Mouse (Mus musculus) CD4-positive, CD25-positive, alpha-beta regulatory T cell (primary cell): Measurements from ENCODE around the gene Mfn1. TPM values are rescaled to one million over a fixed set of nuclear protein-coding genes. Genes with fewer than 3 reads are reported as not detected.

Experiments
- polyA plus RNA-seq: library from polyadenylated mRNA; unstranded; fragments of 100-300 nt; shearing (Covaris generic); gene quantifications from one replicate; pipeline ENCODE4 v1.2.1, GENCODE M21; 2017

The Mfn1 gene
- 19.9 TPM for polyA plus RNA-seq

DNA sequence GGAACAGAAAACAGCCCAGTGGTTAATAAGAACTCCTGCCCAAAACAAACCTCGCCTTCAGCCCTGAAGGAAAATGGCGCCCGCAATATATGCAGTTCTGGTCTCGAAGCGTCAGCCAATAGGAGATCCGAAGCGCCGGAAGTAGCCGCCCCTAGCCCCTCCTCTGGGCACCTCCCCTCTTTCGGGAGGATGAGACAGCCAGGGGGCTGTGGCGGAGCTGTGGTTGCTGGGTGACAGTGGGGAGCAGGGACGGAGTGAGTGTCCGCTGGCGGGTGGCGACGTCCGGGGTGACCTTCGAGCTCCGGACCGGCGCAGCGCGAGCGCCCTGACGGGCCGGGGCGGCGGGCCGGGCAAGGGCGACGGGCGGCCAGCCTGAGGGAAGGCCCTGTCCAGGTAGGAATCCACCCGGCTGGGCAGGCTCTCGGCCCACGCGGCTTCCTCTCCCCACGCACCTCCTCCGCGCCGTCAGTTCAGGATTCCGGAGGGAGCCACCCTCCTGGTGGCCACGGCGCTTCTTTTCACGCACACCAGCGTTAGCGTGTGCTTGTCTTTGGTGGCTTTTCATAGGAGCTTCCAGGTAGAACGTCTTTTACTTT, at the start of gene Mfn1:
Gene Mfn1, plus strand, starts transcription at position 163 of the 596 bp plus-strand sequence.

DNA sequence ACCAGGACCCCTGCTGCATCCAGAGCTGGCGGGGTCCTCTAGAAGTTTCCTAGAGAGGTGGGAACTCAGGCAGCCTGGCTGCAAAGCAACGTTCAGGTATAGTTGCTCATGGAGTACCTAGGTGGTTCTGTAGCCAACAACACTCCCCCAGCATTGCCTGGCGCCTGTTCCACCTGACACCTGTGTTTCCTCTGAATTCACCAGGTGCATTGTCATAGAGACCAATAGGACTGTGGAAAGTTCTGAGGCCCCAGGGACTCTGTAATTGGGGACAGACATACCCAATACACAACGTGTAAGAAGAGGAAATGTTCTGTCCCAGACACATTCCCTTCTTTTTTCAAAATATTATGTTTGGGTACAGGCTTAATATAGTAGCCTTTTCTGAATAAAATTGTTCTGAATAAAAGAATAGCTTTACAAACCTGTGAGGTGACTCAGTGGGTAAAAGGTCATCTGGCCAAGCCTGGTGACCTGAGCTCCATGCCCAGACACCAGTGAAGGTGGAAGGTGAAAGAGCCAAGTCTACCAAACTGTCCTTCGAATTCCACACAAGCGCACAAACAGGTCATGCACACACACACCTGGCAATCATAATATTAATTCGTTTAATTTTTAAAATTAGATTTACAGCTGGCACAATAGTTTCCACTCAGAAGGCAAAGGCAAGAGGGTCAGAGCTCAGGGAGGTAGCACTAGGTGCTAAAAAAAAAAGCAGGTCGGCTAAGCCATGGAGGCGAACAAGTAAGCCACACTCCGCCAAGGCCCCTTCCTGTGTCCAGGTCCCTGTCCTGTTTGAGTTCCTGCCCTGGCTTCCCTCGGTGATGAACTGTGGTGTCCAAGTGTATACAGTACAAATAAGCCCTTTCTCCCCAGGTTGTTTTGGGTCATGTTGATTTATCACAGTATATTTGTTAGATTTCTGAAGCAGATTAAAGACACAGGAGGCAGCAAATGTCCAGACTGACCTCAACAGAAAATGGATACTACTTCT, 36.9 kb upstream of the Mfn1 start, which contains the start of gene Kcnmb3:
Gene Kcnmb3, minus strand, starts transcription at position 135 of the 994 bp plus-strand sequence.

DNA sequence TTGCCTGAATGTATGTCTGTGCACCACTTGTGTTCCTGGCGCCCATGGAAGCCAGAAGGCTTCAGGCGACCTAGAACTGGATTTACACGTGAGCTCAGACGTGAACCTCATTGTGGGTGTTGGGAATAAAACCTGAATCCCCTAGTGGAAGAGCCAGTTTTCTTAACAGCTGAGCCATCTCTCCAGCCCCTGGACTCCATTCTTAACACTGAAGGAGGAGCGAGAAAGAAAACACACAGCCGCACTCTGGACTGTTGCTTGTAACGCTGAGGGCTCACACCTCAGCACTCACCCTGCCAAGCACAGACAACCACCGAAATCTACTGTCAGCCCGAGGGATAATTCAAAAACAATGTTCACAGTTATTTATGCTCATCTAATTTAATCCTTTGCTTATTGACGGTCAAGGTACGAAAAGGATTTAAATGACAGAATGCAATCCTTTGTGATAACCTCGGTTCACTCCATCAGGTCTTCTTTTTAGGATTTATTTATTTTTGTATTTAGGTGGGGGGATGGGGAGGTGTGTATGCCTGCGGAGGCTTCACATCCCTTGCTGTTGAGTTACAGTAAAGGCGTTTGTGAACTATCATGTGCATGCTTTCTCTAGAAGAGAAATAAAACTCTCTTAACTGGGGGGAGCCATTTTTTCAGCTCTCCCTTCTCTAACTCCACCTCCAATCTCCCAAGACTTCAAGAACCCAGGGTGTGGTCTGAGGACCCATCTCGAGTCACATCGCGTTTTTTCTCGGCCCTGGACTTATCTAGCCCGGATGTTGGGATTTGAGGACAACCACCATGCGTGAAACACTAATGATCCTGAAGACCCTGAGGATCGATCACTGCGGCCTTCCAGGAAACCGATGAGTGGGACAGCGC, 19.5 kb upstream of the Mfn1 start, which contains the start of gene Zfp639:
Gene Zfp639, plus strand, starts transcription at position 764 of the 879 bp plus-strand sequence.

DNA sequence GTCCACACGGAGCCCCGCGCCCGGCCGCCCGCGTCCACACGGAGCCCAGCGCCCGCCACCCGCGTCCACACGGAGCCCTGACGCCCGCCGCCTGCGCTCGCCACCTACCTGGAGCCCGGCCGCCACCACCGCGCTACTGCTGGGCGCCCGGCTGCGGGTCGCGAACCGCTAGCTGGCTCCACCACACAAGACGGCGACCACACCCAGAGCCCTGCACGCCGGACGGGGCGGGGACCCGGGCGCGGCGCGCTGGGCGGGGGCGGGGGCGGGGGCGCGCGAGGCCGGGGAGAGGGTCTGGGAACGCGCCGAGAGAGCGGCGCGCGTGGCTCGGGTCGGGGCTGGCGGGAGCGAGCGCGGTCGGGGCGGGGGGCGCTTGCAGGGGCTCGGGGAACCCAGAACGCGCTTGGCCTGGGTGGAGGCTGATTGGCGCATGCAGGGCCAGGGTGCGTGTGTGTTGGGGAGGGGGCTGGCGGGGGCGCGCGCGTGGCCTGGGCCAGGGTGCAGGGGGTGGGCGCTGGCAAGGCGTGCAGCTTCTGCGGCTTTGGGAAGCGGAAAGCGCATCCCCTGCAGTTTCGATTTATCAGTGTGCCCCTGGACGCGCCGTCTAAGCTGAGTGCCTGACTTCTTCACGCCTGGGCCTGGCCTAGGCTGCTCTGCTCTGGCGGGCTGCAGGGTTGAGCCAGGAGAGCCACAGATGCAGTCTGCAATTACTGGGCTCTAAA, 87.2 kb downstream of the Mfn1 start, which contains the start of gene Gnb4:
Gene Gnb4, minus strand, starts transcription at position 255 of the 722 bp plus-strand sequence.

Other genes with a start within 250 kb of the Mfn1 start
- 3.9 TPM for gene Zmat3, start 163.5 kb upstream of the Mfn1 start, polyA plus RNA-seq
- gene Pik3ca, start 131.8 kb upstream of the Mfn1 start, polyA plus RNA-seq: 37.1 TPM
- gene Kcnmb3, start 37.2 kb upstream of the Mfn1 start, polyA plus RNA-seq: not detected
- 57.0 TPM for gene Zfp639, start 19.2 kb upstream of the Mfn1 start, polyA plus RNA-seq
- gene Gnb4, start 87.1 kb downstream of the Mfn1 start, polyA plus RNA-seq: 15.9 TPM
- 119 TPM for gene Actl6a, start 176.8 kb downstream of the Mfn1 start, polyA plus RNA-seq
- 157 TPM for gene Ndufb5, start 207.5 kb downstream of the Mfn1 start, polyA plus RNA-seq
- 23.6 TPM for gene Mrpl47, start 208.1 kb downstream of the Mfn1 start, polyA plus RNA-seq